Mouse (Mus musculus) neural tube, embryonic 15.5 days (tissue): Measurements from ENCODE around the gene Gm21974. TPM values are rescaled to one million over a fixed set of nuclear protein-coding genes. Genes with fewer than 3 reads are reported as not detected.
"Not testable (repeated sequence)": the region's sequence is repeated elsewhere in the genome, so short reads cannot be mapped to it uniquely, and the experiment has no call there.

Source experiments
- ATAC-seq: fragments of 200-750 bp; cut with Nextera tagmentation; 2 replicates; pipeline ENCODE4 v1.8.0; 2017; ENCODE audit warnings: mild to moderate bottlenecking, moderate TSS enrichment, moderate library complexity; ENCODE audit not compliant: low FRiP score
- H3K27ac ChIP-seq: fragments of 300-500 bp; sonication (generic); replicated peaks from 2 replicates; pipeline ENCODE4 v1.5.1; 2015; ENCODE audit warnings: mild to moderate bottlenecking, inconsistent platforms
- H3K27me3 ChIP-seq: fragments of 300-500 bp; sonication (generic); replicated peaks from 2 replicates; pipeline ENCODE4 v1.6.1; 2015; ENCODE audit warnings: inconsistent platforms
- H3K36me3 ChIP-seq: fragments of 300-500 bp; sonication (generic); 2 replicates; pipeline ENCODE4 v1.6.1; 2015; ENCODE audit warnings: inconsistent platforms
- H3K4me1 ChIP-seq: fragments of 300-500 bp; sonication (generic); 2 replicates; pipeline ENCODE4 v1.6.1; 2015; ENCODE audit warnings: inconsistent platforms
- H3K4me2 ChIP-seq: fragments of 300-500 bp; sonication (generic); 2 replicates; pipeline ENCODE4 v1.6.1; 2015; ENCODE audit warnings: inconsistent platforms, mild to moderate bottlenecking, moderate library complexity
- H3K4me3 ChIP-seq: fragments of 300-500 bp; sonication (generic); replicated peaks from 2 replicates; pipeline ENCODE4 v1.5.1; 2015; ENCODE audit warnings: mild to moderate bottlenecking, inconsistent platforms
- H3K9ac ChIP-seq: fragments of 300-500 bp; sonication (generic); replicated peaks from 2 replicates; pipeline ENCODE4 v1.6.1; 2015; ENCODE audit warnings: mild to moderate bottlenecking, inconsistent platforms
- H3K9me3 ChIP-seq: fragments of 300-500 bp; sonication (generic); replicated peaks from 2 replicates; pipeline ENCODE4 v1.6.1; 2016; ENCODE audit warnings: inconsistent platforms
- WGBS: fragments of 180-500 bp; shearing (Covaris S2); methylation state at CpG from one replicate; pipeline ENCODE4 v1.1.7; 2015; ENCODE audit warnings: mixed read lengths; 5-methylcytosine and 5-hydroxymethylcytosine counted together
- polyA plus RNA-seq: library from polyadenylated mRNA; unstranded; fragments of >200 nt; fragmentation: Nextera tagmentation; extraction: Ambion mirVana; gene quantifications from 2 replicates; pipeline ENCODE4 v1.2.1, GENCODE M21; 2015

Gene Gm21974
- not detected in 2 replicates for polyA plus RNA-seq

DNA sequence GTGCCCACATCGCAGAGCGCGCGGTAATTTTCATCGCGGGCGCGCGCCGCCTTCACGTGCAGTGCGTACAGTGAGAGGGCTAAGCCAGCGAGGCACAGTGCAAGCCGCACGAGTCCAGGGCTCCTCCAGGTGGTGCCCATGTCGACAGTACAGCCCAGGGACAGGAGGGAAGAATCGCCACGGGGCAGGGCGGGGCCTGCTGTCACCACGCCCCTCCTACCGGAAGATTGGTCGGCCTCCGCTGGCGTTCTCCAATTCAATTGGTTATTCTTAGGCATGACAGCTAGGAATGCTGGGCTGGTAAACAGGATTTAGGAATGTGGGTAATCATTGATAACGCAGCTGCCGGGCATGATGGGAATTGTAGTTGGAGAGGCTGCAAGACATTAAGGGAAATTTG is at the start of gene Gm21974, which contains the start of gene Vkorc1:
TSS of gene Gm21974 (minus strand) at position 13 of the 400 bp plus-strand sequence.
TSS of gene Vkorc1 (minus strand) at position 176 of the 400 bp plus-strand sequence.
- Histone ChIP-seq H3K4me1 (peaks cover 13% of the 10 kb centered on the region), H3K27ac (peak within 1 kb of the TSS; percentile 75), H3K4me3 (peak within 1 kb of the TSS; percentile 61), H3K4me2 (peak within 1 kb of the TSS; percentile 72), H3K36me3 (peaks cover 21% of the 10 kb centered on the region), H3K27me3 (no peaks in the 10 kb centered on the region), H3K9ac (peak within 1 kb of the TSS; percentile 56), H3K9me3 (no peaks in the 10 kb centered on the region)
- WGBS, result under 1% methylated on average over 26 of the region's 26 CpGs
- ATAC-seq, result peak; percentile 97

DNA sequence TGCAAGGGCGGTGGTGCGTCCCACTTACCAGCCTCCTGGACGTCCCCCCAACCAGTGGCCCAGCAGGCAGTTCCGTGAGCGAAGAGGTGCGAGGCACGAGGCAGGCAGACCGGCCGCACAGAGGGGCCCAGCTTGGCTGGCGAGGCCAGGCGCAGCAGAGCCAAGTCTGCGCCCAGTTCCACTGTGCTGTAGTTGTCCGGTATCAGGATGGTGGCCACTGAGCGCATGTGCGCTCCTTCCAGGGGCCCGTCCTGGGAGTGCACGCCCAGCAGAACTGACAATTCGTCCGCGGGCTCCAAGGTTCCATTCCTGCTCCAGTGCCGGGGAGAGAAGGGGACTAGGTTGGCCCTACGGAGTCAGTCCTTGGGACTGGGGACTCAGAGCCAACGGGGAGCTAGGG is 49.4 kb upstream of the Gm21974 start:
- Histone ChIP-seq H3K36me3 (no peaks in the 10 kb centered on the region), H3K9me3 (no peaks in the 10 kb centered on the region), H3K27ac (no peak overlapping the region), H3K27me3 (peaks cover 29% of the 10 kb centered on the region), H3K4me3 (no peak overlapping the region), H3K4me2 (peak overlapping the region; percentile 1; the same call in 1 of the 2 replicates), H3K4me1 (no peaks in the 10 kb centered on the region), H3K9ac (no peak overlapping the region)
- 11% methylated on average over 23 of the region's 23 CpGs for WGBS
- no peak for ATAC-seq

DNA sequence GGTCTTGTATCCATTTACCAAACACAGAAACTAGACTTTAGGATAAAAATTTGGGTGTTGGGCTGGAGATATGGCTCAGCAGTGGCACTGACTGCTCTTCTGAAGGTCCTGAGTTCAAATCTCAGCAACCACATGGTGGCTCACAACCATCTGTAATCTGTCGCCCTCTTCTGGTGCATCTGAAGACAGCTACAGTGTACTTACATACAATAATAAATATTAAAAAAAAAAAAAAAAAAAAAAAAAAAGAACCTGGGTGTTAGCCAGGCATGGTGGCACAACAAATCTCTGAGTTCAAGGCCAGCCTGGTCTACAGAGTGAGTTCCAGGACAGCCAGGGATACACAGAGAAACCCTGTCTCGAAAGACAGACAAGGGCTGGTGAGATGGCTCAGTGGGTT is 46.8 kb upstream of the Gm21974 start:
- not testable (repeated sequence) for H3K27ac ChIP-seq, H3K4me3 ChIP-seq, H3K9ac ChIP-seq, H3K36me3 ChIP-seq, H3K4me2 ChIP-seq, H3K4me1 ChIP-seq, H3K9me3 ChIP-seq, ATAC-seq
- 66% methylated on average over 2 of the region's 2 CpGs for WGBS
- H3K27me3 ChIP-seq, result peaks cover 29% of the 10 kb centered on the region

DNA sequence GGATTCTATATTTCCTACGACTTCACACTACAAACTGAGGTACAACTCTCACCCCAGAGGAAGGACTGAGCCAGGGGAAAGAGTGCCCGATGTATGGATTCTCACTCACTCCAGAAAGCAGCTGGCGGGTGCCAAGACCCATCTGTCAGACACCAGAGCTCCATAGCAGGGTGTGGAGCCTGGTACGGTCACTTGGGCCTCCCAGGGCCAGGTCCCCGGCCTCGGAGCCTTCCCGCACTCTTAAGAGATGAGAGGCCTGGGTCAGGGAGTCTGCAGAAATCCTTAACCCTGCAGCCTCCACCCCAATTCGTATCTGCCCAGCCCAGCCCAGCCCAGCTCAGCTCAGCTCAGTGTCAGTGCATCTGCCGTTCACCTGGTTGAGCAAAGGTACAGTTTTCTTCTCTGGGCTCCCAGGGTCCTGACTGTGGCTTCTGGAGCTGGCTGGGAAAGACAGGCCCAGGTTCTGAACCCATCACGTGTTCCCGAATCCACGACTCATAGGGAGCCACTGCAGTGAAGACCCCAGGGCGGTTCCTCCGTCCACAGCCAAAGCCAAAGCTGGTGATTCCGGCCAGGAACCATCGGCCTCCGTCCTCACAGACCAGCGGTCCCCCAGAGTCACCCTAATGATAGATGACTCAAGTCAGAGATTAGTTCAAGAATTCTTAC is 41.1 kb upstream of the Gm21974 start:
- Histone ChIP-seq H3K27me3 (no peaks in the 10 kb centered on the region), H3K36me3 (no peaks in the 10 kb centered on the region), H3K9me3 (no peaks in the 10 kb centered on the region), H3K4me2 (peak overlapping the region; percentile 89), H3K4me3 (peak overlapping the region; percentile 72), H3K27ac (peak overlapping the region; percentile 88), H3K4me1 (peaks cover 20% of the 10 kb centered on the region), H3K9ac (peak overlapping the region; percentile 79)
- peak; percentile 16; the same call in 1 of the 2 replicates for ATAC-seq
- WGBS, result 57% methylated on average over 18 of the region's 18 CpGs

DNA sequence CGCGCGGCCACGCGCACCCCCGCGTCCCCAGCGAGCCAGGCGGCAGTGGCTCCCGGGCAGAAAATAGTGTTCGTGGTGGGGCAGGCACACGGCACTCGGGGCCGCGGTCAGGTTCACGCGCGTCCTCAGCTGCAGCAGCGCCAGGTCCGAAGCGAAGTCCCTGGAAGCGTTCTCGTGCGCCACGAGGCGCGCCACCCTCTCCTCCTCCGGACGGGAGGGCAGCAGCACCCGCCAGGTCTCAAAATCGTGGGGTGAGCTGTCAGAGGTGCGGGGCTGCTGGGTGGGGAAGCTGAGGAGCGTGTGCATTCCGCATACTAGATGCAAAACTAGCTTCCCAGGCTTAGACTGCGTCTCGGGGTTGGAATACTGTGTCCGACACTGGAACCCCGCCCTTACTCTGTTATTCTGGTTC is 40.5 kb upstream of the Gm21974 start:
- WGBS, result under 1% methylated on average over 38 of the region's 38 CpGs
- Histone ChIP-seq H3K4me2 (peak overlapping the region; percentile 89), H3K4me3 (peak overlapping the region; percentile 72), H3K36me3 (no peaks in the 10 kb centered on the region), H3K27me3 (no peaks in the 10 kb centered on the region), H3K27ac (peak overlapping the region; percentile 88), H3K4me1 (peaks cover 20% of the 10 kb centered on the region), H3K9ac (peak overlapping the region; percentile 79), H3K9me3 (no peaks in the 10 kb centered on the region)
- peak; percentile 79 for ATAC-seq

DNA sequence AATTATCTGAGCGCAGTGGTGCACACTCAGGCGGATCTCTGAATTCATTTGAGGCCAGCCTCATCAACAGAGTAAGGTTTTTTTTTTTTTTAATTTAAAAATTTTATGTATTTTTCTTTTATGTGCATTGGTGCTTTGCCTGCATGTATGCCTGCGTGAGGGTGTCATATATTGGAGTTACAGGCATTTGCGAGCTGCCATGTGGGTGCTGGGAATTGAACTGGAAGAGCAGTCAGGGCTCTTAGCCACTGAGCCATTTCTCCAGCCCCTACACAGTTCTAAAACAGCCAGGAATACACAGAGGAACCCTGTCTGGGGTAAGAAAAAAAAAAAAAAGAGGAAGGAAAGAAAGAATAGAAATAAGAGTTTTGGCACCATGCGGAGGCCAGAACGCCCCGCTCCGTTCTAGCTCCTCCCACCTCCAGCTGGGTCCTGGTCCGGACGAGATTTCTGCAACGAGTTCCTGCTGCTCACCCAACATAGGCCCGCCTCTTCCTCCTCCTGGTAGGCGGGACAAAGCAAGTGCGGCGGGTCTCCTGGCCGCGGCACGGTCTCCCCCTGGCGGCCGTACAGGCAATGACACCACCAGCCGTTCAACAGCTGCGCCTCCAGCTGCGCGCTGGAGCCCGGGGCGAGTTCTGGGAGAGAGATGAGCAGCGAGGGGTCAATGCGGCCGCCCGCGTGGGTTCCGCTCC is 39.9 kb upstream of the Gm21974 start:
- Histone ChIP-seq H3K9me3 (no peaks in the 10 kb centered on the region), H3K27ac (peak overlapping the region; percentile 88), H3K27me3 (peaks cover 6% of the 10 kb centered on the region), H3K9ac (peak overlapping the region; percentile 79), H3K36me3 (no peaks in the 10 kb centered on the region), H3K4me3 (peak overlapping the region; percentile 72), H3K4me2 (peak overlapping the region; percentile 89), H3K4me1 (peaks cover 20% of the 10 kb centered on the region)
- peak; percentile 97 for ATAC-seq
- 5% methylated on average over 32 of the region's 32 CpGs for WGBS

DNA sequence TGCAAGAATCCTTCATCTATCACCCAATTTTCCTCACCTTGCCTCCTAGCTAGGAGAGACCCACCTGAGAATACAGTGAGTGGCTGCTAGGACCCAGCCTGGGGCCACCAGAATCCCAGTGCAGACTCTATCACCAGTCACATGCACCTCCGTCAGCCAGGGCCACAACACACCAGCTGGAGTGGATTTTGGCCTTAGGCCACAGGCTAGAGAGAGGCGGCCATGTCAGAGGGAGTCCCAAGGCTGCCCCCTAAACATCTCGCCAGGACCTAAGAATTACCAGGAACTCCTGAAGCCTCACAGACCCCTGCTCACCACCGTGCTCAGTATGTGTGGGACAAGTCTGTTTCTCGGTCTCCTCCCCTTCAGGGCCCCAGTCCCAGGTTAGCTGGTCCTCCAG is 38.8 kb upstream of the Gm21974 start:
- H3K27ac ChIP-seq, result no peak overlapping the region
- H3K27me3 ChIP-seq, result peaks cover 17% of the 10 kb centered on the region
- H3K9me3 ChIP-seq, result no peaks in the 10 kb centered on the region
- 91% methylated on average over 5 of the region's 5 CpGs for whole genome bisulfite sequencing
- H3K36me3 ChIP-seq, result no peaks in the 10 kb centered on the region
- no peak overlapping the region for H3K9ac ChIP-seq
- peaks cover 28% of the 10 kb centered on the region for H3K4me1 ChIP-seq
- no peak for ATAC-seq
- H3K4me3 ChIP-seq, result no peak overlapping the region
- H3K4me2 ChIP-seq, result peak overlapping the region; percentile 1; the same call in 1 of the 2 replicates

DNA sequence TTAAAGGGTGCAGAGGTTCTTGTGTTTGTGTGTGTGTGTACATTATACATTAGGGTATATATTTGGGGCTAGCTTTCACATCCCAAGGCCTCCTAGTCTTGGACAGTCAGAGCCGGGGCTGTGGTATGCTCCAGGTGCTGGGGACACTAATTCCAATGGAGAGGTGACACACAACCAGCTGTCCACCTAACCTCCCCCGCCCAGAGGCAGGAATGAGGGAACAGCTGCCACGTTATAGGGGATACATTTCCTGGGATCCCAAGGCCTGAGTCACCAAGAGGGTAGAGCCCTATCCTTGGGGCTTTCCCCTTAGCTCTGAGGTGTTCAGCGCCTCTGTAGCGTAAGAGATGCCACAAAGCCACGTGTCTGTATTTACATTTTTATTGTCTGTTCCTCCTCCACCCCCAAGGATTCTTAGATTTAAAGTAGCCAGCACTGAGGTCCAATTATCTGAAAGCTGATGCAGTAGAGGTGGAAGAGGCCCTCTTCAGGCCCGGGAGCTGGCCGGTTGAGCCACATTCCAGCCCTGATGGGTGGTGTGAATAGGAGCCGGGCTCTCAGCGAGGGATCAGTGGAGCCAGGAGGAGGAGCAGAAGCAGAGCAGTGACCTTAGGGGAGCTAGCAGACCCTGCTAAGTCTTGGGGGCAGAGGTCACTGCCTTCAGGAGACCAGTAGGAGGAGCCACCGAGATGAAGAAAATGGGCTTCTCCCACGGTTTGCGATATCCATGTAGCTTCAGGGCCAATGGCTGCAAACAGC is 37.2 kb upstream of the Gm21974 start:
- Histone ChIP-seq H3K4me2 (no peak overlapping the region), H3K36me3 (no peaks in the 10 kb centered on the region), H3K9ac (no peak overlapping the region), H3K27ac (no peak overlapping the region), H3K27me3 (peaks cover 32% of the 10 kb centered on the region), H3K9me3 (no peaks in the 10 kb centered on the region), H3K4me3 (no peak overlapping the region), H3K4me1 (peaks cover 30% of the 10 kb centered on the region)
- WGBS, result 24% methylated on average over 13 of the region's 13 CpGs
- no peak for ATAC-seq

DNA sequence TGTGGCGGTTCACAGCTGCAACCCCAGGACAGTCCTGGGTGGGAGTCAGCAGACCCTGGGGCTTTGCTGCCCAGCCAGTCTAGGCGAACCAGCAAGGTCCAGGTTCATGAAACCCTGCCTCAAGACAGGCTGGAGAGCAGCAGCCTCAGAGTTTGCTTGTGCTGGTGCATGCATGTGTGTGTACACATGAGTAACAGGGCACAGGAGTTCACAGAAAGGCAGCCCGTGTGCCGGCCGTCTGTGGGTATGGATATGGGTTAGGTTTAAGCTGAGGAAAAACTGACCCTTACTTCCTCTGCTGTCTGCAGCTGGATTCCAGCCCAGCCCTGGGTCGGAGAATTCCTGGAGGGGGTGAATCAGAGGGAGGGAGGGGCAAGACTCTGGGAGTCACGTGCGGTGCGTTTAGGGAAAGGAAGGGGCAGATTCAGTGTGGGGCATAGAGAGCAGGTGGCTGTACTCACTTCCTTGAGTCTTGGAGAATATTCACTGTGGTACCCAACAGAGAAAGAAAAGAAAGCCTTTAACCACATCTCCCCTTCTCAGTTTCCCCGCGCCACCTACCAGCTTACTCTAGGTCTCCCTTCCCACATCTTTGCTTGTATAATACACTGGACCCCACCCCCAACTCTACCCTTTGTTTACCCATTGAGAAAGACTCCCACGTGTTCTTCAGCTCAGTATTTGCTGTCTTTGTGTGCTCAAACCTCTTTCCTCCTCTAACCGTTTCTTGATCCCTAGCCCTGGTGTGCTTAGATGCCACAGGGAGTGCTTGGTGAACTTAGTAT is 36.3 kb upstream of the Gm21974 start:
- 59% methylated on average over 13 of the region's 13 CpGs for WGBS
- Histone ChIP-seq H3K4me3 (no peak overlapping the region), H3K9me3 (no peaks in the 10 kb centered on the region), H3K4me2 (no peak overlapping the region), H3K27ac (no peak overlapping the region), H3K36me3 (peaks cover 4% of the 10 kb centered on the region; the same call in 1 of the 2 replicates), H3K9ac (no peak overlapping the region), H3K27me3 (peaks cover 32% of the 10 kb centered on the region), H3K4me1 (peaks cover 28% of the 10 kb centered on the region)
- ATAC-seq, result no peak

DNA sequence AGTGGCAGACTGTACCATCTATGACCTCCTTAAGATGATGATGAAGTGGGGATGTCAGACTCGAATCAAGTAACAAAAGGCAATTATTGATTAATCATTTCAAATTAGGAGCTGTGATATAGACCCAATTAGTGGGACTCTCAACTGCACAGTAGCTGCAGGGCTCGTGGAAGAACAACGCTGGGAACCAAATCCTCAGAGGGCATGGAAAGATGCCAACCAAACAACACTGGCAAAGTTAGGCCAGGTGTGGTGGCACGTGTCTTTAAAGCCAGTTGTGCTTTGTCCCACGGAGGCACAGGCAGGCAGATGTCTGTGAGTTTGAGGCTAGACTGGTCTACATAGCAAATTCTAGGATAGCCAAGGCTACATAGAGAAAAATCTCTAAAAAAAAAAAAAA is 35.4 kb upstream of the Gm21974 start:
- Histone ChIP-seq H3K4me2 (no peak overlapping the region), H3K9ac (no peak overlapping the region), H3K4me3 (no peak overlapping the region), H3K9me3 (no peaks in the 10 kb centered on the region), H3K27ac (no peak overlapping the region), H3K36me3 (peaks cover 13% of the 10 kb centered on the region), H3K4me1 (peaks cover 21% of the 10 kb centered on the region), H3K27me3 (peaks cover 32% of the 10 kb centered on the region)
- WGBS, result 81% methylated on average over 5 of the region's 5 CpGs
- ATAC-seq, result no peak

DNA sequence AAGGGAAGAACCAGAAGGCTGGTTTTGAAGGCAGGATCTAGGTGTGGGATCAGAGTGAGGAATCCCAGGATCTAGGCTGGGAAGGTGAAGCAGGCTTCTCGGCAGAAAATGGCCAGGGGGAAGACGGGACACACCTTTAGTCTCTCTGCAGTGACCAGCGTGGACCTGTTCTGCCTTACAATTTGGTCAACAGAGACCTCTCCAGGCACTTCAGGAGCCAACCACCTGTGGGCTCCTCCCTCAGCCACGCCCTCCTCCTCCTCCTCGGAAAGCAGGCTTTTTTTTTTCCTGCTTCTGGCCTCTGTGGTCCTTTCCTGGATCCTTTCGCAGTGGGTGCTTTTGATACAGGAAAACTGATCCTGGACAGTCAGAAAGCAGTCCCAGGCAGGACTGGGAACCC is 34.7 kb upstream of the Gm21974 start, which contains the start of gene Prss8:
TSS of gene Prss8 (minus strand) at position 182 of the 400 bp plus-strand sequence.
- H3K36me3 ChIP-seq, result peaks cover 20% of the 10 kb centered on the region
- no peak for ATAC-seq
- H3K27ac ChIP-seq, result no peak within 1 kb of the TSS
- H3K4me2 ChIP-seq, result peak within 1 kb of the TSS; percentile 30
- no peak within 1 kb of the TSS; the same call in 1 of the 2 replicates for H3K9ac ChIP-seq
- H3K4me1 ChIP-seq, result peaks cover 20% of the 10 kb centered on the region
- no peaks in the 10 kb centered on the region for H3K9me3 ChIP-seq
- 0 out of 2 replicates have a peak within 1 kb of the TSS, but pooled peaks have one; percentile 8 for H3K4me3 ChIP-seq
- WGBS, result 10% methylated on average over 6 of the region's 6 CpGs
- H3K27me3 ChIP-seq, result peaks cover 32% of the 10 kb centered on the region
